8 mouse cellular contexts compared by ENCODE assay signal in genomic region chr3:104700751-104701335, GRCm38 (mm10).
DNase-seq lines count a peak whose midpoint lies in the region; ATAC-seq lines count a peak whose summit lies in the region.

No protein-coding gene starts in this region.

- WGBS in intestine, embryonic 15.5 days = 7% methylated on average over 23 of the region's 23 CpGs
- 5% methylated on average over 23 of the region's 23 CpGs for WGBS in midbrain, embryonic 10.5 days

- intact Hi-C loops in left cerebral cortex, postnatal 25 days (cut with DNase I) = no loop called here

- no peak overlapping the region for H3K4me3 ChIP-seq in intestine, embryonic 15.5 days (replicated peaks)
- H3K4me3 ChIP-seq in midbrain, embryonic 10.5 days = no peak overlapping the region

- peak; percentile 94 for ATAC-seq in activated CD4-positive, CD25-positive, alpha-beta regulatory T cell, adult 4 months
- peak; percentile 90 for ATAC-seq in intestine, embryonic 15.5 days

- no peaks in the 10 kb centered on the region for H3K4me1 ChIP-seq in intestine, embryonic 15.5 days (replicated peaks)
- no peaks in the 10 kb centered on the region for H3K4me1 ChIP-seq in midbrain, embryonic 10.5 days

- H3K36me3 ChIP-seq in intestine, embryonic 15.5 days = no peaks in the 10 kb centered on the region
- no peaks in the 10 kb centered on the region for H3K36me3 ChIP-seq in midbrain, embryonic 10.5 days

- H3K9ac ChIP-seq in intestine, embryonic 15.5 days = no peak overlapping the region

- no peaks in the 10 kb centered on the region for H3K9me3 ChIP-seq in intestine, embryonic 15.5 days
- H3K9me3 ChIP-seq in midbrain, embryonic 10.5 days (replicated peaks) = no peaks in the 10 kb centered on the region

- no peak overlapping the region for H3K27ac ChIP-seq in intestine, embryonic 15.5 days
- no peak overlapping the region for H3K27ac ChIP-seq in midbrain, embryonic 10.5 days (replicated peaks)

- no peak overlapping the region; the same call in 1 of the 2 replicates for H3K4me2 ChIP-seq in intestine, embryonic 15.5 days (replicated peaks)

- peak; percentile 93 for DNase-seq in embryo, embryonic 10 days (ENCODE audit: low spot score)
- peak; percentile 58 for DNase-seq in gastrocnemius, postnatal 25 days
- peak; percentile 59 to 60 for DNase-seq in left cerebral cortex, postnatal 25 days (ENCODE audit: low spot score in 2 of 2)
- DNase-seq in midbrain, embryonic 10.5 days (ENCODE audit: low spot score) = peak; percentile 84
- DNase-seq in right cerebral cortex, postnatal 36 days (ENCODE audit: low spot score in 2 of 2) = peak; percentile 27 to 57
- peak; percentile 58 to 76 for DNase-seq in urinary bladder, postnatal 36 days (ENCODE audit: low spot score in 2 of 2)

- H3K27me3 ChIP-seq in intestine, embryonic 15.5 days (replicated peaks) = no peaks in the 10 kb centered on the region
- H3K27me3 ChIP-seq in midbrain, embryonic 10.5 days (ENCODE audit: low read depth, poor library complexity, severe bottlenecking) = peaks cover 49% of the 10 kb centered on the region

Comparison
In these comparisons a context has a peak if more than half of its experiments do, and no peak if none do; other contexts are left out.
1. DNase-seq: peak in every context shown above with its lines; median percentile 93 in embryo, embryonic 10 days; 84 in midbrain, embryonic 10.5 days; 67 in urinary bladder, postnatal 36 days; 60 in left cerebral cortex, postnatal 25 days; 58 in gastrocnemius, postnatal 25 days; 42 in right cerebral cortex, postnatal 36 days.